Mouse (Mus musculus) T-helper 1 cell (primary cell): ENCODE measurements at regions not wholly inside any gene's neighbourhood (a gene's known extent, or its start where the extent isn't known, plus 50 kb on each side); places are given as distances from the start of the nearest gene placed in this dataset.

Source experiments
- in situ Hi-C: fragments of 300-600 bp; cut with MboI, MseI; formaldehyde crosslinking; loops from one replicate; pipeline ENCODE4 v1.15.1; 2025; ENCODE audit warnings: high pct_unique_total_duplicates

GRCm38 (mm10) chr9:52301521-52301920 lies 133.1 kb upstream of the Zc3h12c start:
- in situ Hi-C loops: no loop called here

GRCm38 (mm10) chr9:52298329-52298728 lies 130.0 kb upstream of the Zc3h12c start:
- in situ Hi-C loops: no loop called here

GRCm38 (mm10) chr9:52294699-52295098 lies 126.3 kb upstream of the Zc3h12c start:
- in situ Hi-C loops: no loop called here

GRCm38 (mm10) chr9:52289069-52289468 lies 120.7 kb upstream of the Zc3h12c start:
- in situ Hi-C loops: loop anchor here (5.0 kb wide), 2 partner anchors 157 to 322 kb away; no protein-coding TSS in a partner anchor

- in situ Hi-C loops: loop anchor here (5.0 kb wide), 2 partner anchors 156 to 321 kb away; no protein-coding TSS in a partner anchor
These were observed 119.4 kb upstream of the Zc3h12c start for GRCm38 (mm10) chr9:52287761-52288275.

GRCm38 (mm10) chr9:52287246-52287651 lies 118.9 kb upstream of the Zc3h12c start:
- in situ Hi-C loops: loop anchor here (5.0 kb wide), 2 partner anchors 155 to 320 kb away; no protein-coding TSS in a partner anchor

- in situ Hi-C loops: loop anchor here (5.0 kb wide), 2 partner anchors 154 to 319 kb away; no protein-coding TSS in a partner anchor
These were observed 117.7 kb upstream of the Zc3h12c start for GRCm38 (mm10) chr9:52286104-52286503.

- in situ Hi-C loops: no loop called here
These were observed 115.2 kb upstream of the Zc3h12c start for GRCm38 (mm10) chr9:52283558-52283957.

- in situ Hi-C loops: no loop called here
These were observed 112.6 kb upstream of the Zc3h12c start for GRCm38 (mm10) chr9:52280995-52281394.

- in situ Hi-C loops: no loop called here
These were observed 112.2 kb upstream of the Zc3h12c start for GRCm38 (mm10) chr9:52280556-52280955.

- in situ Hi-C loops: no loop called here
These were observed 110.3 kb upstream of the Zc3h12c start for GRCm38 (mm10) chr9:52278701-52279023.

- in situ Hi-C loops: no loop called here
These were observed 109.8 kb upstream of the Zc3h12c start for GRCm38 (mm10) chr9:52277954-52278700.

- in situ Hi-C loops: no loop called here
These were observed 105.6 kb upstream of the Zc3h12c start for GRCm38 (mm10) chr9:52273994-52274393.

- in situ Hi-C loops: no loop called here
These were observed 104.3 kb upstream of the Zc3h12c start for GRCm38 (mm10) chr9:52272668-52273067.

GRCm38 (mm10) chr9:52271345-52272116 lies 103.2 kb upstream of the Zc3h12c start:
- in situ Hi-C loops: no loop called here

- in situ Hi-C loops: no loop called here
These were observed 93.2 kb upstream of the Zc3h12c start for GRCm38 (mm10) chr9:52261538-52261937.

GRCm38 (mm10) chr9:52259459-52259858 lies 91.1 kb upstream of the Zc3h12c start:
- in situ Hi-C loops: loop anchor here (10.0 kb wide), 1 partner anchor 335 kb away; no protein-coding TSS in a partner anchor

- in situ Hi-C loops: loop anchor here (10.0 kb wide), 1 partner anchor 331 kb away; no protein-coding TSS in a partner anchor
These were observed 87.3 kb upstream of the Zc3h12c start for GRCm38 (mm10) chr9:52255692-52256091.

- in situ Hi-C loops: loop anchor here (10.0 kb wide), 1 partner anchor 330 kb away; no protein-coding TSS in a partner anchor
These were observed 86.1 kb upstream of the Zc3h12c start for GRCm38 (mm10) chr9:52254475-52254874.

GRCm38 (mm10) chr9:52251455-52251854 lies 83.1 kb upstream of the Zc3h12c start:
- in situ Hi-C loops: loop anchor here (10.0 kb wide), 1 partner anchor 327 kb away; no protein-coding TSS in a partner anchor

GRCm38 (mm10) chr9:52246712-52247111 lies 78.3 kb upstream of the Zc3h12c start:
- in situ Hi-C loops: no loop called here

GRCm38 (mm10) chr9:52244081-52244480 lies 75.7 kb upstream of the Zc3h12c start:
- in situ Hi-C loops: no loop called here
